Mouse (Mus musculus) liver, embryonic 14.5 days (tissue): ENCODE data around the gene Eif2b3.

Experiments used
- CTCF ChIP-seq: IDR thresholded peaks from 2 replicates; pipeline ENCODE4 v1.5.1; 2016; ENCODE audit warnings: antibody characterized with exemption, low read depth, control low read depth
- EP300 ChIP-seq: IDR thresholded peaks from 2 replicates; pipeline ENCODE4 v1.6.1; 2016; ENCODE audit warnings: antibody characterized with exemption, low read depth

- TF ChIP-seq CTCF (no peak), EP300 (no peak)
Measured at GRCm38 (mm10) chr4:117094626-117095361, 75.6 kb downstream of the Eif2b3 start.
